ENCODE assay signal across 13 mouse cellular contexts in the genomic region with DNA sequence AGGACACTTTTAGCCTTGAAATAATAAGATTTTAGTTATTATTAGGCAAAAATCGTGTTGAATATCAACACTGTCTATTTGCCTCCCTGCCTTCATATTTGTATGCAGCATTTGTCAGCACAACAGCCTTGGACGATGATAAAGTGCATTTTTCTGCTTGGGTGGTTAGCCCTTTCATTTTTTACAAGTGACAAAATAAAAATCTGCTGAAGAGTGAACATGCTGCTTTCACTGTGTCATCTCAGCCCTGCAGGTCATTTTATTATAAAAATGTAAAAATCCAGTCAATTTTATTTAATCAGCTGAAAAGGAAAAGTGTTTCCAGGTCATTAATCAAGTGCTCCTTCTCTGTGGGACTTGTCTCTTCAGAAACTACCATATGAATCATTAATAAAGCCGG.
"Had no signal": no experiment of that assay in that cellular context is flagged by ENCODE, and none has a peak within 500 bp of the region (broad histone marks: within the 10 kb centered on the region; RNA-seq: fewer than 3 reads in every experiment).

No protein-coding gene starts in this region.

- H3K9me3 ChIP-seq: limb, embryonic 10.5 days; liver, embryonic 15.5 days; midbrain, embryonic 15.5 days had no signal

- ATAC-seq: lung, postnatal 0 days; midbrain, embryonic 15.5 days had no signal

- H3K9ac ChIP-seq: liver, embryonic 15.5 days; midbrain, embryonic 15.5 days had no signal

- H3K27ac ChIP-seq: layer of hippocampus, adult 2 months; left cerebral cortex, adult 2 months; limb, embryonic 10.5 days; liver, embryonic 15.5 days; midbrain, embryonic 15.5 days; stomach, postnatal 0 days had no signal

- H3K4me1 ChIP-seq: liver, embryonic 15.5 days; midbrain, embryonic 15.5 days had no signal

- H3K27me3 ChIP-seq: liver, embryonic 15.5 days; midbrain, embryonic 15.5 days had no signal

- H3K4me2 ChIP-seq: liver, embryonic 11.5 days; liver, embryonic 15.5 days; midbrain, embryonic 15.5 days had no signal

- DNase-seq: kidney, postnatal 10 days; kidney, postnatal 4 days; lung, adult 2 months; lung, postnatal 36 days; thymus, postnatal 4 days had no signal

- H3K36me3 ChIP-seq: limb, embryonic 10.5 days; liver, embryonic 15.5 days; midbrain, embryonic 15.5 days had no signal

- H3K4me3 ChIP-seq: layer of hippocampus, adult 2 months; left cerebral cortex, adult 2 months; limb, embryonic 10.5 days; liver, embryonic 15.5 days; midbrain, embryonic 15.5 days had no signal
